Mouse (Mus musculus) forebrain, embryonic 16.5 days (tissue): ENCODE data around the gene Ttc6. TPM values are rescaled to one million over a fixed set of nuclear protein-coding genes. Genes with fewer than 3 reads are reported as not detected.

Source experiments
- ATAC-seq: fragments of 200-750 bp; cut with Nextera tagmentation; 2 replicates; pipeline ENCODE4 v1.8.0; 2017; ENCODE audit warnings: mild to moderate bottlenecking, moderate library complexity
- H3K27ac ChIP-seq: fragments of 300-500 bp; sonication (generic); 2 replicates; pipeline ENCODE4 v1.5.1; 2014; ENCODE audit warnings: low read length, control low read depth
- H3K27me3 ChIP-seq: fragments of 300-500 bp; sonication (generic); replicated peaks from 2 replicates; pipeline ENCODE4 v1.6.1; 2014; ENCODE audit warnings: low read length; ENCODE audit not compliant: control insufficient read depth, insufficient read depth
- H3K36me3 ChIP-seq: fragments of 300-500 bp; sonication (generic); 2 replicates; pipeline ENCODE4 v1.6.1; 2014; ENCODE audit not compliant: control insufficient read depth, insufficient read depth
- H3K4me1 ChIP-seq: fragments of 300-500 bp; sonication (generic); replicated peaks from 2 replicates; pipeline ENCODE4 v1.6.1; 2014; ENCODE audit warnings: low read length; ENCODE audit not compliant: control insufficient read depth, insufficient read depth
- H3K4me2 ChIP-seq: fragments of 300-500 bp; sonication (generic); 2 replicates; pipeline ENCODE4 v1.6.1; 2014; ENCODE audit warnings: mild to moderate bottlenecking, low read length, control low read depth
- H3K4me3 ChIP-seq: fragments of 300-500 bp; sonication (generic); replicated peaks from 2 replicates; pipeline ENCODE4 v1.5.1; 2014; ENCODE audit warnings: mild to moderate bottlenecking, low read length, control low read depth
- H3K9ac ChIP-seq: fragments of 300-500 bp; sonication (generic); replicated peaks from 2 replicates; pipeline ENCODE4 v1.6.1; 2014; ENCODE audit warnings: low read depth, low read length, control low read depth
- H3K9me3 ChIP-seq: fragments of 300-500 bp; sonication (generic); 2 replicates; pipeline ENCODE4 v1.6.1; 2016; ENCODE audit warnings: low read length; ENCODE audit not compliant: control insufficient read depth
- WGBS: fragments of 180-500 bp; shearing (Covaris S2); extraction: QIAGEN DNeasy Blood & Tissue Kit; methylation state at CpG from one replicate; pipeline ENCODE4 v1.1.7; 2014; 5-methylcytosine and 5-hydroxymethylcytosine counted together
- polyA plus RNA-seq: library from polyadenylated mRNA; unstranded; fragments of >200 nt; fragmentation: Nextera tagmentation; extraction: Ambion mirVana; gene quantifications from 2 replicates; pipeline ENCODE4 v1.2.1, GENCODE M21; 2015

Ttc6 gene
- polyA plus RNA-seq, 1 experiment from 2014 or later = 0.18 TPM

GRCm38 (mm10) chr12:57781926-57782325 lies 218.0 kb downstream of the Ttc6 start:
- WGBS = 40% methylated on average over 5 of the region's 5 CpGs
- Histone ChIP-seq H3K4me1 (no peaks in the 10 kb centered on the region), H3K27me3 (no peaks in the 10 kb centered on the region), H3K9me3 (no peaks in the 10 kb centered on the region), H3K4me2 (no peak overlapping the region), H3K27ac (no peak overlapping the region), H3K4me3 (no peak overlapping the region), H3K36me3 (no peaks in the 10 kb centered on the region), H3K9ac (no peak overlapping the region)
- no peak for ATAC-seq

- Histone ChIP-seq H3K4me3 (no peak overlapping the region), H3K27ac (no peak overlapping the region), H3K36me3 (no peaks in the 10 kb centered on the region), H3K9me3 (no peaks in the 10 kb centered on the region), H3K4me1 (no peaks in the 10 kb centered on the region), H3K9ac (no peak overlapping the region), H3K4me2 (no peak overlapping the region), H3K27me3 (no peaks in the 10 kb centered on the region)
- WGBS = 20% methylated on average over 5 of the region's 5 CpGs
- peak; percentile 47; the same call in 1 of the 2 replicates for ATAC-seq
These were observed 223.6 kb downstream of the Ttc6 start for GRCm38 (mm10) chr12:57787471-57787870.

Other genes starting within 250 kb of the Ttc6 start
- gene Foxa1, start 17.2 kb upstream of the Ttc6 start, polyA plus RNA-seq = 0.16 TPM in 1 of 2 replicates, not detected in the other